ENCODE assay signal across 17 mouse cellular contexts in the genomic region with DNA sequence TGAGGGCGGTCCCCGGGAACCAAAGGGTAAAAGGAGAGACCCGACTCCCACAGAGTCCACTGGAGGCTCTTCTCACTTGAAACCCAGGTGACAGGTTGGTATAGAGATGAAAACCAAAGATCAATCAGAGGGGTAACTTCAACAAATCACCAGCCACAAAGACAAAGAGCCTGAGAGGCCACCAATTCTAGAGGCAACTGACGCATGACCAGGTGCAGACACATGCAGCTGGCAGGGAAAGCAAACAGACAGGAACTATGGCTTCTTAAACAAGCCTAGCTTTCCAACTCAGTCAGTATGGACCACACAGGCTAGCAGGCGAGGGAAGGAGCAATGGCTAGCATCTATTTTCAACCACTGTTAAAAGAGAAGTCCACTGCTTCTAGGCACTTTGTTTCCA.
"Had no signal": no experiment of that assay in that cellular context is flagged by ENCODE, and none has a peak within 500 bp of the region (broad histone marks: within the 10 kb centered on the region; RNA-seq: fewer than 3 reads in every experiment).

No protein-coding gene starts in this region.

- H3K9me3 ChIP-seq: intestine, embryonic 15.5 days; kidney, embryonic 15.5 days; limb, embryonic 15.5 days; midbrain, embryonic 13.5 days had no signal

- H3K27ac ChIP-seq: intestine, embryonic 15.5 days; kidney, embryonic 15.5 days; left cerebral cortex, adult 2 months; limb, embryonic 12.5 days; limb, embryonic 15.5 days; liver, embryonic 14.5 days; macrophage; midbrain, embryonic 13.5 days had no signal

- DNase-seq: kidney, adult 11 months; kidney, adult 8-10 months; kidney, postnatal 10 days; kidney, postnatal 36 days; layer of hippocampus, postnatal 36 days; liver, postnatal 0 days; lung, embryonic 14.5 days had no signal

- H3K4me2 ChIP-seq: intestine, embryonic 15.5 days; kidney, embryonic 15.5 days; limb, embryonic 12.5 days; limb, embryonic 15.5 days; liver, embryonic 11.5 days; lung, embryonic 14.5 days; midbrain, embryonic 13.5 days had no signal

- H3K4me3 ChIP-seq: intestine, embryonic 15.5 days; kidney, embryonic 15.5 days; left cerebral cortex, adult 2 months; limb, embryonic 12.5 days; limb, embryonic 15.5 days; midbrain, embryonic 13.5 days had no signal

- H3K27me3 ChIP-seq: intestine, embryonic 15.5 days; kidney, embryonic 15.5 days; limb, embryonic 12.5 days; limb, embryonic 15.5 days; midbrain, embryonic 13.5 days had no signal

- ATAC-seq: intestine, embryonic 15.5 days; liver, postnatal 0 days; lung, postnatal 0 days; midbrain, embryonic 13.5 days had no signal

- H3K4me1 ChIP-seq: intestine, embryonic 15.5 days; kidney, embryonic 15.5 days; limb, embryonic 15.5 days; midbrain, embryonic 13.5 days had no signal

- H3K9ac ChIP-seq: intestine, embryonic 15.5 days; kidney, embryonic 15.5 days; limb, embryonic 12.5 days; limb, embryonic 15.5 days; liver, embryonic 14.5 days; liver, postnatal 0 days; lung, embryonic 14.5 days; midbrain, embryonic 13.5 days had no signal

- H3K36me3 ChIP-seq: intestine, embryonic 15.5 days; kidney, embryonic 15.5 days; limb, embryonic 12.5 days; limb, embryonic 15.5 days; midbrain, embryonic 13.5 days had no signal
